Mouse (Mus musculus): ENCODE measurements around the gene Stum. TPM values are rescaled to one million over a fixed set of nuclear protein-coding genes. Genes with fewer than 3 reads are reported as not detected.
"Not testable (repeated sequence)": the region's sequence is repeated elsewhere in the genome, so short reads cannot be mapped to it uniquely, and the experiment has no call there.

Stum gene
- total RNA-seq, 2 experiments from 2014 or later: 0.95 to 1.0 TPM

GRCm38 (mm10) chr1:180406336-180407035, 76.8 kb downstream of the Stum start:
- no peak for DNase-seq (ENCODE audit: low spot score in 2 of 2)

DNA sequence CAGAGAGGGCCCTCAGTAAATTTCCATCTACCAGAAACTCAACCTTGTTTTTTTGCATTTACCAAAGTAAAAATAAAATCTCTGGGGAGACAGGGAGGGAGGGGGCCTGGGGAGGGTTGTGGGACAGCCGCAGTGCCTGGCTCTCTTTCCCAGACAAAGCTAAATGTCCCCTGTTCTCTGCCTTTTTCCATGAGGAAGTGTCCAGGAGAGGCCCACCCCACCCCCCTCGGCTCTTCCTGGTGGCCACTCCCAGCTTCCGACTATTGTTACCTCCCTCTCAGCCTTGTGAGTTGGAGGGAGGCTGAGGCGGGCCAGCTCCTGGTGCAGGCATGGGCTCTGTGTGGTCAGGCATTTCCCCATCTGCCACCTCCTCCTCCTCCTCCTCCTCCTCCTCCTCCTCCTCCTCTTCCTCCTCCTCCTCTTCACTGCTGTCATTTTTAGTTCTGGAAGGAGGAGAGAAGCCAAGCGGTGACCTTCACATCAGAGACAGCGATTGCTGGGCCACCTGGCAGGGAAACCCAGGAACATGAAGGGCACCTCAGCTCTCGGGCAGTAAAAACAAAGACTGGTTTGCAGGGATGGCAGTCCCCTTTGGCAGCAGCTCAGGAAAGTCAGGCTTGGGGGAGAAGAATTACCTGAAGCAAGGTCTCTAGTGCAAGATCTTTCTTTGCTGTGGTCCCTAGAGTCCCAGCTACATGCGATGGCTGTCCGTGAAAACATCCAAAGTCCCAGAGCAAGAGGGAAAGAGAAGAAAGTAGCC, 77.5 kb downstream of the Stum start:
- DNase-seq (ENCODE audit: low spot score in 2 of 2): no peak

DNA sequence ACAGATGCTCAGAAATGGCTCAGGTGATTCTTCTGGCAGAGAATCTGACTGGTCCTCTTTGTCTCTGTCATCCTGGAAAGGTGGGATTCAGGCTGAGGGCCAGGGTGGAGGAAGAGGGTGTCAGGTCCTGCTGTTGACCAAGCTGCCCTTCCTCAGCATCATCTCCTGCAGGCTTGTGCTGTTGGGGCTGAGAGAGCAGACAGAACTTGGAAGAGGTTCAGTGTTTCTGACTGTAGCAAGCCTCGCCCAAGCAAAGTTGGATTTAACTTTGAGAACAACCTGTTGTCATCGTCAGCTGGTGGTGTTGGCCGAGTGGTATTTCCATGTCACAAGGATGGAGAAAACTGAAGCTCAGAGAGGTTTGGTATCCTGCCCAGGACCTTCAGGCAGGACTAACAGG, 78.6 kb downstream of the Stum start:
- DNase-seq (ENCODE audit: low spot score in 2 of 2): no peak

DNA sequence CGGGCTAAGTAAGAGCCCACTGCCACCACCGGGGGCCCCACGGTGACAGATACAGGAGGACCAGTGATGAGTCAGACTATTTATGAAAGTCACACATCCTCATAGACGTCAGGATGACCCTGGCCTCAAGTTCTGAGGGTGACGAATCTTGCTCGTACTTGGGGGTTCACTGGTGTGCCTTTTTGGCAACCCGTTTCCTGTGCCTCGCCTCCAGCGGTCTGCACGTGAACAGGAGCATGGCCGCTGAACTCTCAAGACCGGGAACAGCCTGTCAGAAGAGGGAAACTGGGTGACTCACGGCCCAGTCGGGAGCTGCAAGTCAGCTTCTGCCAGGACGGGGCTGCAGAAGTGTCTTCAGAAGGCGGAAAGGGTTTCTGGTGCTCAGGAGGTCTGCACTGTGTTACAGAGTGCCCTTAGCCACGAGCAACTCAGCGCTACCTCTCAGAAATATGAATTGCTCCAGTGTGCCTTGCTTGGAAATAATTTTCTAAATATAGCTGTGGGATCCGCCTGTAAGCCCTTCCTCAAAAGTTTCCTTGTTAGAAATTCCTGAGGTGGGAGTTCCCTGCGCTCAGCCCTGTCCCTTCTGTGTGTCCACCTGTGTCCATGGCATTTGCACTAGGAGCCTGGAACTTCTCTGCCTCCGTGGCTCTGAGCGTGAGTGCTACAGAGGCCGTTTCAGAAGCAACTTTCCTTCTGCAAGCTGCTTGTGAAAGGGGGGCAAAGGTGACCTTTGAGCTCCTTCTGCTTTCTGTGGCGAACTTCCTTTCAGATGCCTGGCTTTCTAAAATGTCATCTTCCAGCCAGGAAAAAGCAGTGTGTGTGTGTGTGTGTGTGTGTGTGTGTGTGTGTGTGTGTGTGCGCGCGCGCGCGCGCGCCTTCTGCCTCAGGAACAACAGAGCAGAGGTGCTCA, 79.4 kb downstream of the Stum start:
- DNase-seq (ENCODE audit: low spot score in 2 of 2): no peak

- no peak for DNase-seq (ENCODE audit: low spot score in 2 of 2)
Observed at GRCm38 (mm10) chr1:180403357-180403693, 80.0 kb downstream of the Stum start.

DNA sequence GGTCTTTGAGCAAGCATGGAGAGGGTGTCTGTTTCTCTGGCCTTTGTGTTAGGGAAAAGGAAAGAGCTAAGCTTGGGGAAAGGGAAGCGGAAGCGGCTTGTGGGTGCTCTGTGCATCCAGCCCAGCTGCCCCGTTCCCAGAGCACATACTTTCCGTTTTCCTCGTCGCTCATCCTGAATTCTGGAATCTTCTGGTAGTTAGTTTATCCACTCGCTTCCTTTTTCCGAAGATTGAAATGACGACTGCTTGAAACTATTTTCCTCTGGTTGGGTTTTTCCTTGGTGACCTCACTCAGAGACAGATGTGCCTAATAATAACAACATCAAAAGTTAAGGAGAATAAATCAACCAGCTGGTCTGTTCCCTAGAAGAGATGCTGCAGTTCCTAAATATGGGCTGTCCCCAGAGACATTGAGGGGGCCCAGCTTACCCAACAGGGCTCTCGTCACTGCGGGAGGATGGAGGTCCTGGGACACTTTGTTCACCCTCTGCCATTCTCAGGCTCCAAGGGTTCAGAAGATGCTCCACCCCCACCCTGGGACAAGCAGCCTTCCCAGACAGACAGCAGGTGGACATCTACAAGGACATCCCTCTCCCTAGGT, 80.7 kb downstream of the Stum start:
- DNase-seq (ENCODE audit: low spot score in 2 of 2): no peak

DNA sequence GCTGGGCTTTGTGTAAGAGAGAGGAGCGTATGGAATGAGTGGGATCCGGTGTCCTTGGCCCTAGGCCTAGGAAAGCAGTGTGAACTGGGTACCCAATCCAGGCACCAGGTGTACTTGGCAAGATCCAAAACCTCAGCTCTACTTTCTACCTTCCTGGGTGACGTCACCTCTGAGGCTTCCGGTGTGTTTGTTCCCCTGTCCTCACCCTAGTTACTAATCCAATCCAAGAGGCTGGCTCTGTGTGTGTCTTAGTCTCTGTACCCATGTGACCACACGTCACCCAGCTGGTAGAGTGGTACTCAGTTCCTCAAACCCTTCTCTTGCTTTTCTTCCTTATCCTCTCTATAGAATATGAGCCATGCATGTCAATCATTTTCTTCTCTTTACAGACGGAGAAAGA, 81.6 kb downstream of the Stum start:
- no peak for DNase-seq (ENCODE audit: low spot score in 2 of 2)

GRCm38 (mm10) chr1:180400691-180401455, 82.4 kb downstream of the Stum start:
- no peak for DNase-seq (ENCODE audit: low spot score in 2 of 2)

DNA sequence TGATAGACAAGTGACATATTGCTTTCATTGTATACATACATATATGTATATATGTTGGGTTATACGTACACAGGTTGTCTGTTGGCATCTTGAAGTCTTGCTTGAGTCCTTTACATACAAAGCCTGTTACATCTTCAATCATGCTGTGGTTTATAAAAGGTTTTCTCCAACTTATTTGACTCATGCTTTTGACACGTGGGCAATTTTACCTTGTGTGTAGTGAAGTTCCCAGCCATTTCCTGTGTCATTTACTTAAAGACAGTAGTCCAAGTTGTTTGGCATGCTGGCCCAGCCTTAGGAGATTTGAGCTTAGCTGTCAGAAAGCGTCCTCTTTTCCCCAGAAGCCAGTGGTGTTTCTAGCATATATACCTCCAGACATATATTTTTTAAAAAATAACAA, 84.9 kb downstream of the Stum start:
- no peak for DNase-seq (ENCODE audit: low spot score in 2 of 2)

DNA sequence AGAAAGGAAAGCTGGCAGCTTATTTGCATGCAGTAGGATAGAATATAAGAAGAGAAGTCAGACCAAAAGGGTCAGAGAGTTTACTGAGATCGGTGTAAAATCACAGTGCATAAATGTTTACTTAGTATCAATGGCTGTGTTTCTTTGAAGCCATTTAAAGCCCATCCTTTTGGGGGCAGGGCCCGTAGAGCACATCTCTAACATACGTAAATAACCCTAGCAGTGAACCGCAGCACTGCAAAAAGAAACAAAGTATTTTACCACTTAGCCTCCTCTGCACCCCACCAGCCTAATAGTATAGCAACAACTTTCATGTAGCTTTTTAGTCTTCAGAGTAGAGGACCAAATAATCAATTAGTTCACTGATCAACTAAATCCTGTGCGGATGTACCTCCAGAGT, 85.6 kb downstream of the Stum start:
- DNase-seq (ENCODE audit: low spot score in 2 of 2): no peak

- no peak for DNase-seq (ENCODE audit: low spot score in 2 of 2)
Observed at GRCm38 (mm10) chr1:180393873-180394272, 89.4 kb downstream of the Stum start.

DNA sequence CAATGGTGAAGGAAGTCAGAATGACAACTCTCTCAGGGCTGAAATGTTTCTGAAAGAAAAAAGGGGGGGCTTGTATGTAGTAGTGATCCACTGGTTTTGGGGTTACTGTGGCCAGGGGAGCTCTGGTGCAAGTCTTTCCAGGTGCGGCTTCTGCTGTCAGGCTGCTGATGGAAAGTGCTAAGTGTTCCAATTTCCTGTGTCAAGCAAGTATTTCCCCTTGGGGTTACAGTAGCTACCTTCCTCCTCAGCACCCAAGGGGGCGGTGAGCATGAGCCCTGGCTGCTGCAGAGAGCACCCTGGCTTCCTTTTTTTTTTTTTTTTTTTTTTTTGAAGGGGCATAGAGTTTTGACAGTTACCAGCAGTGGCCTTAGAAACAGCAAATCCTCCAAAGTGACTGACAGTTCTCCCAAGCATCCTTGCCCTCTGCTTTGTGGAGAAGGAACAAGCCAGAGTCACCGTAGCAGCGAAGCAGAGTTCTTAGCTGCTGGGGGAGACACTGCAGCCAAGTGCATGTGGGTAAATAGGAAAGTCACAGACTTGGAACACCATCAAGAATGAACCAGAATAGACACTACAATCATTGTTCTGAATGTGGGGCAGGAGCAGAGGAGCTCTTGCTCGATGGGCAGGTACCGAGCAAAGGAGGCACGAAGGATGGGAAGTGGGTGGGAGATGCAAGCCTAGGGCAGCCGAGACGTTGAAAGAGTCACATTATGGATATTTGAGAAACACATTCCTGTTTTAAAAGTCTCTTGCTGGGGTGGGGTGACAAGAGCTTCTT, 90.1 kb downstream of the Stum start:
- no peak for DNase-seq (ENCODE audit: low spot score in 2 of 2)

DNA sequence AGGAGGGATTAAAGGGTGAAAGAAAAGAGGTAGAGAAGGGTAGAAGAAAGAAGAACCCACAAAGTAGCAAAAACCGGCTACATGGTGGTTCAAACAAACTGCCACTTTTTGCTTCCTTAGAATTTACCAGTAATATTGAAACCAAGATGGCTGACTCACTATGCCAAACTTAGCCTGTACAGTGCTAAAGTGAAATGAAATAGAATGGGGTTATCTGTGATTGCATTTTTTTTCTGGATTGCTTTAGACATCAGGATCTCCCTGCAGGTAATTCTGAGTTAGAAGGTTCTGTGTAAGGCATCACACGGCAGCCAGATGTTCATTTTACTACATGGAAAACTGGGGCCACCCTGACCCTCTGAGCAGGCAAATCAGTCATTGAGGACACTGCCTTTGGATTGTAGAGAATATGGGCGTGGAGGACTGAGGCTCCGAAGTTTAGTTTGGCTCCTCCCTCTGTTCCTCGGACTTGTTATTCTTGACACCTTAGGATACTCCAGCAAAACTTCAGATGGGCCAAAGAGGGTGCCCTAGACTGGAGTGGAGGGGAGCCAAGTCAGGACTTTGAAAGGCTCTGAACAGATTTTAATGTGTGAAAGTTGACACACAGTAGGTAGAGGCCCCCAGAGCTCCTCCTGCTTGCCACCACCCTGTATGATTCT, 91.0 kb downstream of the Stum start:
- DNase-seq (ENCODE audit: low spot score in 2 of 2): no peak

GRCm38 (mm10) chr1:180391575-180391945, 91.7 kb downstream of the Stum start:
- no peak for DNase-seq (ENCODE audit: low spot score in 2 of 2)

- DNase-seq (ENCODE audit: low spot score in 2 of 2): no peak
Observed at GRCm38 (mm10) chr1:180390746-180391574, 92.3 kb downstream of the Stum start.

- no peak for DNase-seq (ENCODE audit: low spot score in 2 of 2)
Observed at GRCm38 (mm10) chr1:180390321-180390731, 93.0 kb downstream of the Stum start.

DNA sequence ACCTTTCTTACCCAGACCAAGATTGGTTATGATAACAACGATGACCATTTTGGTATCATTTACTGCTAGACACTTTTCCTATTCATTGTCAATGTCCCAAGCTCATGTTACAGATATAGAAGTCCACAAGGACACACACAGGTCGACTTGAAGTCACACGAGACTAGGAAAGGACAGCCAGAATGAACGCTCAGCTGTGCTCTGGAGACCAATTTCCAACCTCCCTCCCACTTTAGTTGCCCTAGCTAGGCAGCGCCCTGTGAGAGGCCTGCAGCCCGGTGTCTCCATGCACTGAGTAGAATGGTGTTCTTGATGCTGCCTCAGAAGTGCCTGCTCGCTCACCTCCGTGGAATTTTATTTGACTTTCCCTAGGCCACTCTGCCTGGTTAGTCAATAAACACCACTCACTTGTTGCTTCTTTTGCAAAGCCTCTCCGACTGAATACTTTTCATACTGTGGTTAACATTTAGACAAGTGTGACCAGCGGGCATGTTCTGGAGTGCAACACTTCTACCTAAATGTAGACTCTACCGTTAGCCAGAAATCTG, 94.0 kb downstream of the Stum start:
- DNase-seq (ENCODE audit: low spot score in 2 of 2): not testable (repeated sequence)

DNA sequence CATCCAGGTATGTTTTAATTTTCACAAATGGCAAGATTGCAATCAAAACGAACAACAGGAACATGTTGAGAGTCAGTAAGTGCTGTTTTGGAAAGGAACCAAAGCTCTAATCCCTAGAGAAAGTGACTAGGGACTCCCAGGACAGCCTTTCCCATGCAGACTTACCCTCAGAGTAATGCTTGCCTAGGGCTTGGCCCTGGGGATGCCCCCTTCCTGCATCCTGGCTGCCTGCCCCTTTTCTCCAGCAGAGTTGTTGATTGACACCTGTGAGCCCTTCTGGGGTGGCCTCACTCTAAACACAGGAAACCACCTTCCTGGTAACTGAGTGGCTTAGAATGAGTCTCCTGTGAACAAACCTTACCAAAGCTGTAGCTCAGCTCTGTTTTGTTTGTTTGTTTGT, 94.8 kb downstream of the Stum start:
- no peak for DNase-seq (ENCODE audit: low spot score in 2 of 2)

Data from adrenal gland, postnatal 4 days (tissue).